Mouse (Mus musculus) embryo, embryonic 10 days (tissue): ENCODE results near the gene Hs1bp3.

Source experiments
- DNase-seq: peaks from one replicate; pipeline ENCODE4 v3.0.0-alpha.2; 2015; ENCODE audit warnings: low spot score

Gene Hs1bp3

GRCm38 (mm10) chr12:8362400-8362799 is 49.2 kb downstream of the Hs1bp3 start:
- no peak for DNase-seq

- DNase-seq = peak; percentile 94
Measured at GRCm38 (mm10) chr12:8364321-8364838, 51.1 kb downstream of the Hs1bp3 start.

- no peak for DNase-seq
Measured at GRCm38 (mm10) chr12:8365336-8365735, 52.1 kb downstream of the Hs1bp3 start.

- no peak for DNase-seq
Measured at GRCm38 (mm10) chr12:8365905-8366576, 52.8 kb downstream of the Hs1bp3 start.

GRCm38 (mm10) chr12:8366688-8367087 is 53.5 kb downstream of the Hs1bp3 start:
- no peak for DNase-seq

GRCm38 (mm10) chr12:8371746-8372510 is 58.7 kb downstream of the Hs1bp3 start:
- no peak for DNase-seq

- no peak for DNase-seq
Measured at GRCm38 (mm10) chr12:8372511-8373180, 59.4 kb downstream of the Hs1bp3 start.

- no peak for DNase-seq
Measured at GRCm38 (mm10) chr12:8373741-8374140, 60.5 kb downstream of the Hs1bp3 start.

GRCm38 (mm10) chr12:8377169-8377568 is 63.9 kb downstream of the Hs1bp3 start:
- DNase-seq = no peak

- DNase-seq = peak; percentile 48
Measured at GRCm38 (mm10) chr12:8377955-8378620, 64.9 kb downstream of the Hs1bp3 start.

GRCm38 (mm10) chr12:8379795-8380521 is 66.7 kb downstream of the Hs1bp3 start:
- DNase-seq = no peak

GRCm38 (mm10) chr12:8380944-8381343 is 67.7 kb downstream of the Hs1bp3 start:
- no peak for DNase-seq

- no peak for DNase-seq
Measured at GRCm38 (mm10) chr12:8381940-8382339, 68.7 kb downstream of the Hs1bp3 start.

- no peak for DNase-seq
Measured at GRCm38 (mm10) chr12:8383822-8384221, 70.6 kb downstream of the Hs1bp3 start.

- peak; percentile 49 for DNase-seq
Measured at GRCm38 (mm10) chr12:8386451-8387011, 73.3 kb downstream of the Hs1bp3 start.

- no peak for DNase-seq
Measured at GRCm38 (mm10) chr12:8387281-8387680, 74.0 kb downstream of the Hs1bp3 start.

GRCm38 (mm10) chr12:8388529-8389414 is 75.5 kb downstream of the Hs1bp3 start:
- DNase-seq = no peak

GRCm38 (mm10) chr12:8393226-8393625 is 80.0 kb downstream of the Hs1bp3 start:
- no peak for DNase-seq
